21 mouse cellular contexts compared by ENCODE assay signal in the genomic region with DNA sequence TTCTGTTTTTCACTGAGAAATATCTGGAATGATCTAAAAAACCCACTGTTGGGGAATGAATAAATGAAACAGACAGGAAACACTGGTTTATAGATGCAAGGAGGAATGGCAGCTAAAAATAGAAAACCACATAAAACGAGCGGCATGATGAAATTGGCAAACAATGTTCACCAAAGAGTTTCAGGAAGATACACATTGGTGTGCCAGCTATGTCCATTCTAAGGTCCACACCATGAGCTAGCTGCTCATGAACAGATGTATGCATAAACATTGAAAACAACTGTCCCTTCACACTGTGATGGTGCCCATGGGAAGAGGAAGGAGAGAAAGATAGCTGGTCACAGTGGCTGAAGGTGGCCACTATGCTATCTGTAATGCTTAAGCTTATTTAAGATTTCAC.
"Had no signal": no experiment of that assay in that cellular context is flagged by ENCODE, and none has a peak within 500 bp of the region (broad histone marks: within the 10 kb centered on the region; RNA-seq: fewer than 3 reads in every experiment).

No protein-coding gene starts in this region.

- H3K4me2 ChIP-seq: intestine, embryonic 15.5 days; kidney, embryonic 15.5 days; limb, embryonic 12.5 days; limb, embryonic 15.5 days; liver, embryonic 15.5 days; lung, embryonic 14.5 days; neural tube, embryonic 12.5 days; neural tube, embryonic 15.5 days had no signal

- ATAC-seq: intestine, embryonic 15.5 days; lung, postnatal 0 days had no signal

- H3K36me3 ChIP-seq: intestine, embryonic 15.5 days; kidney, embryonic 15.5 days; limb, embryonic 15.5 days; liver, embryonic 15.5 days; neural tube, embryonic 12.5 days; neural tube, embryonic 15.5 days had no signal

- H3K9me3 ChIP-seq: intestine, embryonic 15.5 days; kidney, embryonic 15.5 days; limb, embryonic 12.5 days; limb, embryonic 15.5 days; liver, embryonic 15.5 days; neural tube, embryonic 12.5 days; neural tube, embryonic 15.5 days had no signal

- H3K9ac ChIP-seq: intestine, embryonic 15.5 days; kidney, embryonic 15.5 days; limb, embryonic 12.5 days; limb, embryonic 15.5 days; liver, embryonic 15.5 days; lung, embryonic 14.5 days; neural tube, embryonic 12.5 days; neural tube, embryonic 15.5 days had no signal

- DNase-seq: kidney, adult 11 months; kidney, adult 8-10 months; kidney, postnatal 10 days; kidney, postnatal 36 days; left cerebral cortex, postnatal 4 days; lung, embryonic 14.5 days; midbrain, embryonic 14.5 days; right cerebral cortex, adult 18-20 months; right cerebral cortex, postnatal 14 days; right cerebral cortex, postnatal 4 days; thymus, adult 18-20 months; thymus, postnatal 36 days had no signal

- H3K27ac ChIP-seq: intestine, embryonic 15.5 days; kidney, embryonic 15.5 days; limb, embryonic 12.5 days; limb, embryonic 15.5 days; liver, embryonic 15.5 days; macrophage; neural tube, embryonic 12.5 days; neural tube, embryonic 15.5 days had no signal

- H3K4me3 ChIP-seq: intestine, embryonic 15.5 days; kidney, embryonic 15.5 days; limb, embryonic 12.5 days; limb, embryonic 15.5 days; liver, embryonic 15.5 days; neural tube, embryonic 12.5 days; neural tube, embryonic 15.5 days had no signal

- H3K27me3 ChIP-seq: intestine, embryonic 15.5 days; kidney, embryonic 15.5 days; limb, embryonic 12.5 days; limb, embryonic 15.5 days; liver, embryonic 15.5 days; neural tube, embryonic 12.5 days; neural tube, embryonic 15.5 days had no signal

- H3K4me1 ChIP-seq: intestine, embryonic 15.5 days; kidney, embryonic 15.5 days; limb, embryonic 12.5 days; limb, embryonic 15.5 days; liver, embryonic 15.5 days; neural tube, embryonic 12.5 days had no signal
